Mouse (Mus musculus) kidney, embryonic 15.5 days (tissue): ENCODE measurements around the gene Sdf4. TPM values are rescaled to one million over a fixed set of nuclear protein-coding genes. Genes with fewer than 3 reads are reported as not detected.
A peak's percentile ranks its signal among the peaks of the same experiment; 100 is the strongest.

Experiments
- ATAC-seq: fragments of 200-750 bp; cut with Nextera tagmentation; replicated peaks from 2 replicates; pipeline ENCODE4 v1.8.0; 2017; ENCODE audit warnings: moderate TSS enrichment; ENCODE audit not compliant: low FRiP score
- H3K27ac ChIP-seq: fragments of 300-500 bp; sonication (generic); 2 replicates; pipeline ENCODE4 v1.5.1; 2015; ENCODE audit warnings: mild to moderate bottlenecking, inconsistent platforms
- H3K27me3 ChIP-seq: fragments of 300-500 bp; sonication (generic); 2 replicates; pipeline ENCODE4 v1.6.1; 2015; ENCODE audit warnings: inconsistent platforms
- H3K36me3 ChIP-seq: fragments of 300-500 bp; sonication (generic); 2 replicates; pipeline ENCODE4 v1.6.1; 2015; ENCODE audit warnings: inconsistent platforms
- H3K4me1 ChIP-seq: fragments of 300-500 bp; sonication (generic); 2 replicates; pipeline ENCODE4 v1.6.1; 2015; ENCODE audit warnings: inconsistent platforms
- H3K4me2 ChIP-seq: fragments of 300-500 bp; sonication (generic); 2 replicates; pipeline ENCODE4 v1.6.1; 2015; ENCODE audit warnings: moderate library complexity, mild to moderate bottlenecking, inconsistent platforms
- H3K4me3 ChIP-seq: fragments of 300-500 bp; sonication (generic); replicated peaks from 2 replicates; pipeline ENCODE4 v1.5.1; 2015; ENCODE audit warnings: mild to moderate bottlenecking, inconsistent platforms
- H3K9ac ChIP-seq: fragments of 300-500 bp; sonication (generic); 2 replicates; pipeline ENCODE4 v1.6.1; 2015; ENCODE audit warnings: mild to moderate bottlenecking, inconsistent platforms
- H3K9me3 ChIP-seq: fragments of 300-500 bp; sonication (generic); replicated peaks from 2 replicates; pipeline ENCODE4 v1.6.1; 2016; ENCODE audit warnings: inconsistent platforms
- WGBS: fragments of 180-500 bp; shearing (Covaris S2); methylation state at CpG from one replicate; pipeline ENCODE4 v1.1.7; 2015; ENCODE audit warnings: mixed read lengths; 5-methylcytosine and 5-hydroxymethylcytosine counted together
- polyA plus RNA-seq: library from polyadenylated mRNA; unstranded; fragments of >200 nt; fragmentation: Nextera tagmentation; extraction: Ambion mirVana; gene quantifications from 2 replicates; pipeline ENCODE4 v1.2.1, GENCODE M21; 2015

Gene Sdf4
- polyA plus RNA-seq, 1 experiment from 2014 or later, result 161 TPM

GRCm38 (mm10) chr4:156014436-156014835, 21.8 kb downstream of the Sdf4 start:
- H3K27me3 ChIP-seq, result no peaks in the 10 kb centered on the region
- ATAC-seq, result no peak
- H3K4me3 ChIP-seq, result no peak overlapping the region
- H3K9me3 ChIP-seq, result no peaks in the 10 kb centered on the region
- H3K36me3 ChIP-seq, result peaks cover 50% of the 10 kb centered on the region
- no peak overlapping the region for H3K9ac ChIP-seq
- no peaks in the 10 kb centered on the region for H3K4me1 ChIP-seq
- 96% methylated on average over 2 of the region's 2 CpGs for WGBS
- no peak overlapping the region for H3K4me2 ChIP-seq
- H3K27ac ChIP-seq, result no peak overlapping the region

GRCm38 (mm10) chr4:156019771-156020170, 27.1 kb downstream of the Sdf4 start:
- Histone ChIP-seq H3K9ac (no peak overlapping the region), H3K27ac (no peak overlapping the region), H3K27me3 (no peaks in the 10 kb centered on the region), H3K4me1 (no peaks in the 10 kb centered on the region), H3K9me3 (no peaks in the 10 kb centered on the region), H3K36me3 (peaks cover 20% of the 10 kb centered on the region), H3K4me3 (no peak overlapping the region), H3K4me2 (no peak overlapping the region)
- 86% methylated on average over 12 of the region's 12 CpGs for WGBS
- no peak for ATAC-seq

- H3K36me3 ChIP-seq, result peaks cover 11% of the 10 kb centered on the region
- H3K4me2 ChIP-seq, result no peak overlapping the region
- H3K27ac ChIP-seq, result no peak overlapping the region
- no peak for ATAC-seq
- no peaks in the 10 kb centered on the region for H3K9me3 ChIP-seq
- H3K27me3 ChIP-seq, result no peaks in the 10 kb centered on the region
- 74% methylated on average over 3 of the region's 3 CpGs for WGBS
- H3K9ac ChIP-seq, result no peak overlapping the region
- no peak overlapping the region for H3K4me3 ChIP-seq
- H3K4me1 ChIP-seq, result peaks cover 7% of the 10 kb centered on the region
Measured at GRCm38 (mm10) chr4:156021381-156021780, 28.7 kb downstream of the Sdf4 start.

- Histone ChIP-seq H3K36me3 (peaks cover 12% of the 10 kb centered on the region), H3K9ac (no peak overlapping the region), H3K27me3 (no peaks in the 10 kb centered on the region), H3K4me1 (peaks cover 8% of the 10 kb centered on the region), H3K9me3 (no peaks in the 10 kb centered on the region), H3K4me2 (no peak overlapping the region), H3K4me3 (no peak overlapping the region), H3K27ac (no peak overlapping the region)
- ATAC-seq, result no peak
- 75% methylated on average over 9 of the region's 9 CpGs for WGBS
Measured at GRCm38 (mm10) chr4:156021942-156022419, 29.3 kb downstream of the Sdf4 start.

GRCm38 (mm10) chr4:156023520-156023919, 30.8 kb downstream of the Sdf4 start:
- no peak overlapping the region for H3K27ac ChIP-seq
- H3K36me3 ChIP-seq, result peaks cover 26% of the 10 kb centered on the region
- WGBS, result 81% methylated on average over 9 of the region's 9 CpGs
- H3K9me3 ChIP-seq, result no peaks in the 10 kb centered on the region
- no peak overlapping the region for H3K4me3 ChIP-seq
- no peak overlapping the region for H3K4me2 ChIP-seq
- H3K4me1 ChIP-seq, result peaks cover 8% of the 10 kb centered on the region
- ATAC-seq, result no peak
- no peaks in the 10 kb centered on the region for H3K27me3 ChIP-seq
- no peak overlapping the region for H3K9ac ChIP-seq

GRCm38 (mm10) chr4:156024184-156024583, 31.5 kb downstream of the Sdf4 start:
- ATAC-seq, result no peak
- Histone ChIP-seq H3K9me3 (no peaks in the 10 kb centered on the region), H3K27ac (no peak overlapping the region), H3K9ac (no peak overlapping the region), H3K4me3 (no peak overlapping the region), H3K4me1 (peaks cover 8% of the 10 kb centered on the region), H3K4me2 (no peak overlapping the region), H3K27me3 (no peaks in the 10 kb centered on the region), H3K36me3 (peaks cover 30% of the 10 kb centered on the region)
- 93% methylated on average over 7 of the region's 7 CpGs for WGBS

GRCm38 (mm10) chr4:156026013-156026412, 33.3 kb downstream of the Sdf4 start, which contains the start of gene Tnfrsf18:
Gene Tnfrsf18, plus strand, starts transcription at chr4:156026164.
- no peaks in the 10 kb centered on the region for H3K27me3 ChIP-seq
- H3K9me3 ChIP-seq, result no peaks in the 10 kb centered on the region
- no peak for ATAC-seq
- H3K4me1 ChIP-seq, result peaks cover 19% of the 10 kb centered on the region
- WGBS, result 41% methylated on average over 4 of the region's 4 CpGs
- peaks cover 29% of the 10 kb centered on the region for H3K36me3 ChIP-seq
- H3K4me2 ChIP-seq, result no peak within 1 kb of the TSS
- no peak within 1 kb of the TSS for H3K4me3 ChIP-seq
- 0 out of 2 replicates have a peak within 1 kb of the TSS, but pooled peaks have one; percentile 22 for H3K27ac ChIP-seq
- H3K9ac ChIP-seq, result no peak within 1 kb of the TSS

GRCm38 (mm10) chr4:156028580-156028979, 35.9 kb downstream of the Sdf4 start:
- Histone ChIP-seq H3K4me2 (no peak overlapping the region), H3K27ac (no peak overlapping the region), H3K9ac (no peak overlapping the region), H3K4me1 (peaks cover 39% of the 10 kb centered on the region), H3K36me3 (peaks cover 26% of the 10 kb centered on the region), H3K4me3 (no peak overlapping the region), H3K27me3 (no peaks in the 10 kb centered on the region), H3K9me3 (no peaks in the 10 kb centered on the region)
- WGBS, result 89% methylated on average over 7 of the region's 7 CpGs
- ATAC-seq, result no peak

- H3K9ac ChIP-seq, result peak overlapping the region; percentile 48
- no peaks in the 10 kb centered on the region for H3K9me3 ChIP-seq
- no peak; the same call in 1 of the 2 replicates for ATAC-seq
- H3K4me2 ChIP-seq, result peak overlapping the region; percentile 80
- H3K4me1 ChIP-seq, result peaks cover 52% of the 10 kb centered on the region
- peak overlapping the region; percentile 54 for H3K4me3 ChIP-seq
- WGBS, result 64% methylated on average over 9 of the region's 9 CpGs
- peaks cover 32% of the 10 kb centered on the region for H3K36me3 ChIP-seq
- peak overlapping the region; percentile 95 for H3K27ac ChIP-seq
- H3K27me3 ChIP-seq, result peaks cover 17% of the 10 kb centered on the region
Measured at GRCm38 (mm10) chr4:156030651-156031118, 38.0 kb downstream of the Sdf4 start.

- Histone ChIP-seq H3K9me3 (no peaks in the 10 kb centered on the region), H3K4me1 (peaks cover 52% of the 10 kb centered on the region), H3K36me3 (peaks cover 32% of the 10 kb centered on the region), H3K9ac (peak overlapping the region; percentile 48), H3K4me3 (peak overlapping the region; percentile 54), H3K27ac (peak overlapping the region; percentile 95), H3K4me2 (peak overlapping the region; percentile 80), H3K27me3 (peaks cover 22% of the 10 kb centered on the region)
- no peak; the same call in 1 of the 2 replicates for ATAC-seq
- 2% methylated on average over 7 of the region's 7 CpGs for WGBS
Measured at GRCm38 (mm10) chr4:156031255-156031592, 38.6 kb downstream of the Sdf4 start.

- Histone ChIP-seq H3K4me2 (peak overlapping the region; percentile 80), H3K4me3 (peak overlapping the region; percentile 54), H3K27ac (peak overlapping the region; percentile 95), H3K36me3 (peaks cover 31% of the 10 kb centered on the region), H3K9ac (peak overlapping the region; percentile 48), H3K4me1 (peaks cover 49% of the 10 kb centered on the region), H3K27me3 (peaks cover 23% of the 10 kb centered on the region), H3K9me3 (no peaks in the 10 kb centered on the region)
- ATAC-seq, result peak; percentile 90
- WGBS, result under 1% methylated on average over 24 of the region's 24 CpGs
Measured at GRCm38 (mm10) chr4:156031593-156032391, 39.1 kb downstream of the Sdf4 start.

GRCm38 (mm10) chr4:156032856-156033255, 40.2 kb downstream of the Sdf4 start:
- peak overlapping the region; percentile 95 for H3K27ac ChIP-seq
- H3K36me3 ChIP-seq, result peaks cover 21% of the 10 kb centered on the region
- H3K9ac ChIP-seq, result no peak overlapping the region
- WGBS, result 75% methylated on average over 4 of the region's 4 CpGs
- peak overlapping the region; percentile 80; the same call in 1 of the 2 replicates for H3K4me2 ChIP-seq
- H3K4me3 ChIP-seq, result no peak overlapping the region
- H3K27me3 ChIP-seq, result peaks cover 23% of the 10 kb centered on the region
- H3K4me1 ChIP-seq, result peaks cover 49% of the 10 kb centered on the region
- no peak for ATAC-seq
- H3K9me3 ChIP-seq, result no peaks in the 10 kb centered on the region
